Mouse (Mus musculus): ENCODE results near the gene Vamp2. TPM values are rescaled to one million over a fixed set of nuclear protein-coding genes. Genes with fewer than 3 reads are reported as not detected.

Gene Vamp2
- total RNA-seq, 1 experiment, result 7.1 TPM

GRCm38 (mm10) chr11:69066163-69066861, 22.0 kb upstream of the Vamp2 start:
- peak overlapping the region; percentile 54 to 65 for H3K4me3 ChIP-seq (ENCODE audit: insufficient read depth in 1 of 2, low read depth in 1 of 2, low read length in 2 of 2, poor library complexity in 1 of 2, severe bottlenecking in 1 of 2)

GRCm38 (mm10) chr11:69066956-69067355, 21.3 kb upstream of the Vamp2 start:
- peak overlapping the region; percentile 31; the same call in 1 of the 2 replicates for H3K9ac ChIP-seq (ENCODE audit: insufficient read depth, low read depth, low read length, poor library complexity, severe bottlenecking)
- no peak overlapping the region for H3K27ac ChIP-seq (ENCODE audit: insufficient read depth, low read depth, low read length, poor library complexity, severe bottlenecking)
- in situ Hi-C loops (cut with MboI; ENCODE audit: low sequenced_read_pairs in 2 of 2, unreplicated experiment in 2 of 2), result no loop called here
- peaks cover 3 to 5% of the 10 kb centered on the region in 2 experiments; a peak in 2 of 4 replicates for H3K4me1 ChIP-seq (ENCODE audit: control insufficient read depth in 2 of 2, insufficient read depth in 2 of 2, low read length in 2 of 2, poor library complexity in 1 of 2)
- DNase-seq (ENCODE audit: low read depth, low spot score), result peak; percentile 93
- H3K9me3 ChIP-seq (ENCODE audit: control insufficient read depth, insufficient read depth, low read depth, low read length), result no peaks in the 10 kb centered on the region
- peak overlapping the region; percentile 54 to 65 for H3K4me3 ChIP-seq (ENCODE audit: insufficient read depth in 1 of 2, low read depth in 1 of 2, low read length in 2 of 2, poor library complexity in 1 of 2, severe bottlenecking in 1 of 2)
- no peak for TF ChIP-seq ZC3H11A (IDR thresholded peaks at IDR 0.05; ENCODE audit: borderline replicate concordance, low read depth, low read length)
- TF ChIP-seq CHD2 (IDR thresholded peaks at IDR 0.05; ENCODE audit: low read depth, low read length), result no peak
- no peak for TF ChIP-seq HCFC1 (IDR thresholded peaks at IDR 0.05; ENCODE audit: borderline replicate concordance, insufficient read depth, low read length)
- TF ChIP-seq ZNF384 (IDR thresholded peaks at IDR 0.05; ENCODE audit: low read depth, low read length), result no peak
- TF ChIP-seq MAFK (IDR thresholded peaks at IDR 0.05; ENCODE audit: insufficient read depth, low read depth, low read length), result no peak
- H3K36me3 ChIP-seq (ENCODE audit: control insufficient read depth, insufficient read depth, low read length, poor library complexity, severe bottlenecking), result no peaks in the 10 kb centered on the region

More at GRCm38 (mm10) chr11:69066163-69066861, 22.0 kb upstream of the Vamp2 start:
- DNase-seq (ENCODE audit: low read depth, low spot score), result no peak
- Histone ChIP-seq H3K36me3 (ENCODE audit: control insufficient read depth, insufficient read depth, low read length, poor library complexity, severe bottlenecking) (no peaks in the 10 kb centered on the region), H3K27ac (ENCODE audit: insufficient read depth, low read depth, low read length, poor library complexity, severe bottlenecking) (no peak overlapping the region), H3K9me3 (ENCODE audit: control insufficient read depth, insufficient read depth, low read depth, low read length) (no peaks in the 10 kb centered on the region), H3K9ac (ENCODE audit: insufficient read depth, low read depth, low read length, poor library complexity, severe bottlenecking) (peak overlapping the region; percentile 69), H3K4me1 (ENCODE audit: control insufficient read depth in 2 of 2, insufficient read depth in 2 of 2, low read length in 2 of 2, poor library complexity in 1 of 2) (peaks cover 3 to 5% of the 10 kb centered on the region in 2 experiments; a peak in 2 of 4 replicates)
- TF ChIP-seq HCFC1 (IDR thresholded peaks at IDR 0.05; ENCODE audit: borderline replicate concordance, insufficient read depth, low read length), result no peak
- no peak for TF ChIP-seq CHD2 (IDR thresholded peaks at IDR 0.05; ENCODE audit: low read depth, low read length)
- TF ChIP-seq ZC3H11A (IDR thresholded peaks at IDR 0.05; ENCODE audit: borderline replicate concordance, low read depth, low read length), result no peak
- TF ChIP-seq ZNF384 (IDR thresholded peaks at IDR 0.05; ENCODE audit: low read depth, low read length), result no peak
- TF ChIP-seq MAFK (IDR thresholded peaks at IDR 0.05; ENCODE audit: insufficient read depth, low read depth, low read length), result no peak
- in situ Hi-C loops (cut with MboI; ENCODE audit: low sequenced_read_pairs in 2 of 2, unreplicated experiment in 2 of 2), result no loop called here

GRCm38 (mm10) chr11:69067601-69068000, 20.7 kb upstream of the Vamp2 start:
- peaks cover 5 to 6% of the 10 kb centered on the region in 2 experiments; a peak in 2 of 4 replicates for H3K4me1 ChIP-seq (ENCODE audit: control insufficient read depth in 2 of 2, insufficient read depth in 2 of 2, low read length in 2 of 2, poor library complexity in 1 of 2)
- no peak overlapping the region for H3K9ac ChIP-seq (ENCODE audit: insufficient read depth, low read depth, low read length, poor library complexity, severe bottlenecking)
- DNase-seq (ENCODE audit: low read depth, low spot score), result no peak
- no peaks in the 10 kb centered on the region for H3K9me3 ChIP-seq (ENCODE audit: control insufficient read depth, insufficient read depth, low read depth, low read length)
- in situ Hi-C loops (cut with MboI; ENCODE audit: low sequenced_read_pairs in 2 of 2, unreplicated experiment in 2 of 2), result no loop called here
- H3K4me3 ChIP-seq (ENCODE audit: insufficient read depth in 1 of 2, low read depth in 1 of 2, low read length in 2 of 2, poor library complexity in 1 of 2, severe bottlenecking in 1 of 2), result no peak overlapping the region
- TF ChIP-seq MAFK (IDR thresholded peaks at IDR 0.05; ENCODE audit: insufficient read depth, low read depth, low read length) (no peak), ZC3H11A (IDR thresholded peaks at IDR 0.05; ENCODE audit: borderline replicate concordance, low read depth, low read length) (no peak), ZNF384 (IDR thresholded peaks at IDR 0.05; ENCODE audit: low read depth, low read length) (no peak), CHD2 (IDR thresholded peaks at IDR 0.05; ENCODE audit: low read depth, low read length) (no peak), HCFC1 (IDR thresholded peaks at IDR 0.05; ENCODE audit: borderline replicate concordance, insufficient read depth, low read length) (no peak)
- no peak overlapping the region for H3K27ac ChIP-seq (ENCODE audit: insufficient read depth, low read depth, low read length, poor library complexity, severe bottlenecking)
- no peaks in the 10 kb centered on the region for H3K36me3 ChIP-seq (ENCODE audit: control insufficient read depth, insufficient read depth, low read length, poor library complexity, severe bottlenecking)

DNA sequence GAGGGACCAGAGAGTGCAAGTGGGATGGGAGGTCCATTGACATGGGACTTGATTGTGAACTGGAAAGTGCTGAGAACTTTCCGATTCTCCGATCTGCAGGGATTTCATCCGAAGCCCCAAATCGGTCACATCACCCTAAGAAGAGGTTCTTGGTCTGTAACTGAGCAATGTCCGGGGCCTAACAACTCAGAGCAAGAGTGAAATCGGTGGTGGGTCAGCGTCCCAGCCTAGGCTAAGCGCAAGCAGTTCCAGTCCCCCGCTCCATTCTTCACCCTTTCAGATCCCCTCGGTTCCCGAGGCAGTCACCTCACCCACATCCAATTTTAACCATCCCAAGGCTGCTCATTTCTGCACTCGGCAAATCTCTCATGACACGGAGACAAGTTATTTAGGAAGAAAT, 18.2 kb upstream of the Vamp2 start:
- Histone ChIP-seq H3K36me3 (ENCODE audit: control insufficient read depth, insufficient read depth, low read length, poor library complexity, severe bottlenecking) (no peaks in the 10 kb centered on the region), H3K27ac (ENCODE audit: insufficient read depth, low read depth, low read length, poor library complexity, severe bottlenecking) (peak overlapping the region; percentile 5), H3K4me3 (ENCODE audit: insufficient read depth in 1 of 2, low read depth in 1 of 2, low read length in 2 of 2, poor library complexity in 1 of 2, severe bottlenecking in 1 of 2) (peak overlapping the region; percentile 69 to 80), H3K9me3 (ENCODE audit: control insufficient read depth, insufficient read depth, low read depth, low read length) (no peaks in the 10 kb centered on the region), H3K4me1 (ENCODE audit: control insufficient read depth in 2 of 2, insufficient read depth in 2 of 2, low read length in 2 of 2, poor library complexity in 1 of 2) (peaks cover 5 to 8% of the 10 kb centered on the region in 2 experiments; a peak in 2 of 4 replicates), H3K9ac (ENCODE audit: insufficient read depth, low read depth, low read length, poor library complexity, severe bottlenecking) (peak overlapping the region; percentile 84)
- in situ Hi-C loops (cut with MboI; ENCODE audit: low sequenced_read_pairs in 2 of 2, unreplicated experiment in 2 of 2), result no loop called here
- DNase-seq (ENCODE audit: low read depth, low spot score), result no peak
- no peak for TF ChIP-seq MAFK (IDR thresholded peaks at IDR 0.05; ENCODE audit: insufficient read depth, low read depth, low read length)
- no peak for TF ChIP-seq ZNF384 (IDR thresholded peaks at IDR 0.05; ENCODE audit: low read depth, low read length)
- TF ChIP-seq CHD2 (IDR thresholded peaks at IDR 0.05; ENCODE audit: low read depth, low read length), result no peak
- no peak for TF ChIP-seq ZC3H11A (IDR thresholded peaks at IDR 0.05; ENCODE audit: borderline replicate concordance, low read depth, low read length)
- TF ChIP-seq HCFC1 (IDR thresholded peaks at IDR 0.05; ENCODE audit: borderline replicate concordance, insufficient read depth, low read length), result no peak; the same call in 1 of the 2 replicates
